Mouse (Mus musculus) cerebellum, adult 2 months (tissue): ENCODE data around the gene Slc25a24.

Experiments used
- CTCF ChIP-seq: fragments of 200-500 bp; IDR thresholded peaks from 2 replicates; pipeline ENCODE4 v1.5.1; 2011; ENCODE audit warnings: low read depth, mild to moderate bottlenecking, control low read depth, low read length, moderate library complexity, borderline replicate concordance; ENCODE audit not compliant: insufficient read depth
- POLR2A ChIP-seq: fragments of 200-500 bp; IDR thresholded peaks from 2 replicates; pipeline ENCODE4 v1.6.1; 2011; ENCODE audit warnings: low read length, control low read depth, borderline replicate concordance; ENCODE audit not compliant: insufficient read depth

GRCm38 (mm10) chr3:109212322-109212721 lies 89.4 kb downstream of the Slc25a24 start:
- no peak for TF ChIP-seq CTCF
- TF ChIP-seq POLR2A, result no peak
